Mouse (Mus musculus) neural tube, embryonic 13.5 days (tissue): ENCODE measurements at regions not wholly inside any gene's neighbourhood (a gene's known extent, or its start where the extent isn't known, plus 50 kb on each side); places are given as distances from the start of the nearest gene placed in this dataset.

Source experiments
- ATAC-seq: fragments of 200-750 bp; cut with Nextera tagmentation; 2 replicates; pipeline ENCODE4 v1.8.0; 2017; ENCODE audit warnings: low read depth, mild to moderate bottlenecking, moderate TSS enrichment, moderate library complexity
- H3K27ac ChIP-seq: fragments of 300-500 bp; sonication (generic); replicated peaks from 2 replicates; pipeline ENCODE4 v1.5.1; 2015; ENCODE audit warnings: moderate library complexity, mild to moderate bottlenecking, inconsistent platforms
- H3K27me3 ChIP-seq: fragments of 300-500 bp; sonication (generic); 2 replicates; pipeline ENCODE4 v1.6.1; 2015; ENCODE audit warnings: mild to moderate bottlenecking, inconsistent platforms
- H3K36me3 ChIP-seq: fragments of 300-500 bp; sonication (generic); 2 replicates; pipeline ENCODE4 v1.6.1; 2015; ENCODE audit warnings: mild to moderate bottlenecking, inconsistent platforms
- H3K4me1 ChIP-seq: fragments of 300-500 bp; sonication (generic); replicated peaks from 2 replicates; pipeline ENCODE4 v1.6.1; 2015; ENCODE audit warnings: inconsistent platforms
- H3K4me2 ChIP-seq: fragments of 300-500 bp; sonication (generic); 2 replicates; pipeline ENCODE4 v1.6.1; 2015; ENCODE audit warnings: inconsistent platforms, mild to moderate bottlenecking, moderate library complexity
- H3K4me3 ChIP-seq: fragments of 300-500 bp; sonication (generic); 2 replicates; pipeline ENCODE4 v1.5.1; 2015; ENCODE audit warnings: mild to moderate bottlenecking, inconsistent platforms
- H3K9ac ChIP-seq: fragments of 300-500 bp; sonication (generic); 2 replicates; pipeline ENCODE4 v1.6.1; 2015; ENCODE audit warnings: moderate library complexity, mild to moderate bottlenecking, inconsistent platforms
- H3K9me3 ChIP-seq: fragments of 300-500 bp; sonication (generic); 2 replicates; pipeline ENCODE4 v1.6.1; 2016; ENCODE audit warnings: inconsistent platforms
- WGBS: fragments of 180-500 bp; shearing (Covaris S2); methylation state at CpG from one replicate; pipeline ENCODE4 v1.1.7; 2015; 5-methylcytosine and 5-hydroxymethylcytosine counted together

DNA sequence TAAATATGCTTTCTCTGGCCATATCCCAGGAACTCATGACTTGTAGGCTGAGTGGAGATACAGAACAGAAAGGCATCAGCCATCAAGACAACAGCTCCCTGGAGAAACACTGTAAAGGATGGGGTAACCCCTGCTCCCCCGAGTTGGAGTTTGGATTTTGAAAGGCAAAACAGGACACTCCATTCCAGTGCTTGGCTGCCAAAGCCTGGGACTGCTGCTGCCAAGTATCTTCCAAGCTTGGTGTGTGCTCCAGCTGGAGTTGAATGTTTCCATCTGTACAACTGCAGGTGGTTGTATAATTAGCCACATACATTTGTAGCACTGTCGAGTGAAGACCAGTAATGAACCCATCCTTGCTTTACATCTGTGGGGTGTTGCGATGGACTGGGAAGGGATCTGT is 62.1 kb downstream of the 4933412E24Rik start:
- Histone ChIP-seq H3K27me3 (no peaks in the 10 kb centered on the region), H3K36me3 (no peaks in the 10 kb centered on the region), H3K4me2 (no peak overlapping the region), H3K9me3 (no peaks in the 10 kb centered on the region), H3K9ac (no peak overlapping the region), H3K27ac (no peak overlapping the region), H3K4me3 (no peak overlapping the region), H3K4me1 (no peaks in the 10 kb centered on the region)
- no peak for ATAC-seq
- 77% methylated on average over 3 of the region's 3 CpGs for WGBS

DNA sequence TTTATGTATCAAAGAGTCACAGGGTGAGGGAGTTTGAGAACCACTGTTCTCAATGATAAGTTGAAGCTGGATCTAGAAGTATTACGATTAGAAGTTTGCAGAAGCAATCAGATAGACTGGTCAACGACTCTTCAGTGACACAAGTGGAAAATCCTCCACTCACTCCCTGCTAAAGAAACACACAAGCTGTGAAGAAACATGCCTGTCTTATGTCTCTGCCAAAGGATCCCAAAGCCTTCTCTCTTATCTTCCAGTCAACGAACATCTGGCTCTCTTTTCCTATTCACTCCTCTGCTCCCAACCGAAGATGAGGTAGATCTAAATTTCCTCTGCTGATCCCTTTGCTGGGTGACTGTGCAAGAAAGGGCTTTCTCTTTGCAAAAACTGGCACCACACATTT is 62.6 kb downstream of the 4933412E24Rik start:
- Histone ChIP-seq H3K4me1 (no peaks in the 10 kb centered on the region), H3K9ac (no peak overlapping the region), H3K27me3 (no peaks in the 10 kb centered on the region), H3K4me3 (no peak overlapping the region), H3K27ac (no peak overlapping the region), H3K4me2 (no peak overlapping the region), H3K36me3 (no peaks in the 10 kb centered on the region), H3K9me3 (no peaks in the 10 kb centered on the region)
- no peak for ATAC-seq
- 89% methylated on average over 4 of the region's 4 CpGs for WGBS

DNA sequence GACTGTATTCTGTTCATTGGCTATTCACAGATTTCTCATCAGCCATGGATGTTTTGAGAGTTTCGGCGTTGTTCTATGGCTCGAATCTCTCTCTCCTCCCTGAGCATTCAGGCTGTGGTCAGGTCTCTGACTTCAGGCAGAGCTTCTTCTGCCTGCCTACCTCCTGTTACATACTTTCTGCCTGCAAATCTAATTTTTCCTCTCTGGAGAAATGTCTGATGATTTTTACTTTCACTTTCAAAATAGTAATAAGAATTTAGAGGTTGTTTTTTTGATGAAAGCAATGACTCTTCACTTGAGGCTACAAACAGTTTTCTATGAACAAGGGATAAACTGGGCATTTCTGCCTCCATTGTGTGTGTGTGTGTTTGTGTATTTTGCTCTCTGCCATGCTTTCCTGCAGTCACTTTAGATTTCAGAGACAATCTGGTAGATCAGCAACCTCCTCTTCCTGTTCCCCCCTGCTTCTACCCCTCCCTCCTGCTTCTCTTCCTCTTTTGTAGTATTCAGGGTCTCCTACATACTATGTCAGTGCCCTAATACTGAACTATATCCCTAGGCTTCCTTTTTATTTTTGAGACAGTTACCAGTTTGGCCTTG is 65.7 kb downstream of the 4933412E24Rik start:
- Histone ChIP-seq H3K4me2 (no peak overlapping the region), H3K9ac (no peak overlapping the region), H3K27ac (no peak overlapping the region), H3K27me3 (no peaks in the 10 kb centered on the region), H3K36me3 (no peaks in the 10 kb centered on the region), H3K4me3 (no peak overlapping the region), H3K4me1 (no peaks in the 10 kb centered on the region), H3K9me3 (no peaks in the 10 kb centered on the region)
- WGBS = 89% methylated on average over 3 of the region's 3 CpGs
- no peak for ATAC-seq

DNA sequence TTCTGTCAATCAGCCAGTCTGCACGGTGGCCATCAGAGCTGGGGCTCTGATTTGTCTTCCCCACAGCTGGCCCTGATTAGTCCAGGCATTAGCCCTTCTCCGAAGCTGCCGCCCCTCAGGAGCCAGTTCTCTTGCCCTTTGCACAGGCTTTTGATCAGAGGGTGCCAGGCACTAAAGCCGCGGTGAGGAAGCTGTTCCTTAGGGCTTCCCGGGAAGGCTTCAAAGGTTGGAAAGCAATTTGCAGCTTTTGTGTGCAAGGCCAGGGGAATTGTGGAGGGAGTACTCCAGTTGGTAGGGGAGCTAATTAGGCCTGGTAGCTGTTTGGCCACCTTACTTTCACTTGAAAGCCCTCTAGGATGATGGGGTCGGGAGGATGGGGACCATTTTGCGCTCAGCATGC is 71.2 kb downstream of the 4933412E24Rik start:
- peak; percentile 40; the same call in 1 of the 2 replicates for ATAC-seq
- 3% methylated on average over 8 of the region's 8 CpGs for WGBS
- H3K4me3 ChIP-seq = no peak overlapping the region
- H3K4me2 ChIP-seq = no peak overlapping the region
- H3K4me1 ChIP-seq = peaks cover 8% of the 10 kb centered on the region; the same call in 1 of the 2 replicates
- no peaks in the 10 kb centered on the region for H3K36me3 ChIP-seq
- no peaks in the 10 kb centered on the region for H3K9me3 ChIP-seq
- no peak overlapping the region for H3K27ac ChIP-seq
- no peak overlapping the region for H3K9ac ChIP-seq
- 0 out of 2 replicates have a peak, but pooled peaks cover 3% of the 10 kb centered on the region for H3K27me3 ChIP-seq

DNA sequence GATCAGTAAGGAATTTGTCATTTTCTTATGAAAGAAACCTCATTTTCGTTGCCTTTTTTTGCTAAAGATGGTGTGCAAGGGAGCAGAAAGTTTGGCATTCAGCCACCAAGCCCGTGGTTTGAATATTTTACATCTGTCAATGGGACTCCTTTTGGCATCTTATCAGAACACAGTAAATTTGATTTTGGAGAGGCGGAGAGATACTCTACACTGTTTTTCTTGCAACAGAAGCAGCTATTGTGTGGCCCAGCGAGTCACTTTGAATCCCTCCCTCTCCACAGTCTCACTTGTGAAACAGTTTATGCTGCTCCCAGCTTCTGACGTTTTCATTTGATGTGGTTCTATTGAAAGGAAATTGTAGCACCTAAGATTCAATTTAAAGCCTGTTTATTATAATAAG is 79.9 kb downstream of the 4933412E24Rik start:
- WGBS = 42% methylated on average over 5 of the region's 5 CpGs
- no peak for ATAC-seq
- H3K9ac ChIP-seq = no peak overlapping the region

DNA sequence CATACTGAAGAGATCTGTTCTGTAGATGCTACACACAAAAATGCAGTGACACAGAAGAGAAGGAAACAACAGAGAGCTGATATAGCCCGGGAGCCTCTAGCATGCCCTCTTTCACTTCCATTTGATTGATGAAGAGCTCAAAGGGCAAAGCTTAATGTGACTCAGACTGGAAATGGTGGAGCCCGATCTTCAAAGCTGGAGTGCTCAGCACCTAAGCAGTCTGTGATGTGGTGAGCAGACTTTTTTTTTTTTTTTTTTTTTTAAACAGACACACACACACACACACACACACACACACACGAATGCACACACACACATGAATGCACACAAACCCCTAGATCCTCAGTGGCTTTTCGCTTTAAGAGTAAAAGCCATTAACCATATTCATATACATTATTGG is 102.6 kb downstream of the 4933412E24Rik start:
- Histone ChIP-seq H3K27ac (no peak overlapping the region), H3K4me1 (no peaks in the 10 kb centered on the region), H3K9ac (no peak overlapping the region), H3K36me3 (no peaks in the 10 kb centered on the region), H3K4me3 (no peak overlapping the region), H3K4me2 (no peak overlapping the region), H3K9me3 (no peaks in the 10 kb centered on the region), H3K27me3 (no peaks in the 10 kb centered on the region)
- 50% methylated on average over 4 of the region's 4 CpGs for WGBS
- no peak for ATAC-seq

More for the DNA sequence above, 79.9 kb downstream of the 4933412E24Rik start:
- Histone ChIP-seq H3K27me3 (no peaks in the 10 kb centered on the region), H3K4me1 (0 out of 2 replicates have a peak, but pooled peaks cover 5% of the 10 kb centered on the region), H3K4me3 (no peak overlapping the region), H3K36me3 (no peaks in the 10 kb centered on the region), H3K9me3 (no peaks in the 10 kb centered on the region), H3K4me2 (no peak overlapping the region), H3K27ac (no peak overlapping the region)

DNA sequence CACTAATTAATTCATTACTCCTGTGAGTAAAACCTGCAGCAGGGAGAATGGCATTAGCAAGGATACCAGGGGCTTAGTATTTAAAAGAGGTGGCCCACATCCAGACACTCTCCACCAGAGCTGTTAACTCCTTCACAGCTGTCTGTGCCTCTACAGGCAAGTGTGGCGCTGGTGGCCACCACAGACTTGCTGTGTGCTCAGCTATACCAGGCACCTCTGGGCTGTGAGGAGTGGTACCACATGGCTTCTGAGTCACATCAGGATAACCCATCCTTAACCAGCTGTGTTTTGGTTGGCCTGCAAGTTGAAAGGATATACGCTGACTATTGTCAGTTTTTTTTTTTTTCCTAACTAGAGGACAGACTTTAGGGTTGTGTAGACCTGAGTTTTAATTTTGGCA is 108.1 kb downstream of the 4933412E24Rik start:
- Histone ChIP-seq H3K4me3 (no peak overlapping the region), H3K9ac (no peak overlapping the region), H3K4me2 (no peak overlapping the region), H3K9me3 (no peaks in the 10 kb centered on the region), H3K27me3 (no peaks in the 10 kb centered on the region), H3K4me1 (no peaks in the 10 kb centered on the region), H3K36me3 (no peaks in the 10 kb centered on the region), H3K27ac (no peak overlapping the region)
- 78% methylated on average over 2 of the region's 2 CpGs for WGBS
- ATAC-seq = no peak

DNA sequence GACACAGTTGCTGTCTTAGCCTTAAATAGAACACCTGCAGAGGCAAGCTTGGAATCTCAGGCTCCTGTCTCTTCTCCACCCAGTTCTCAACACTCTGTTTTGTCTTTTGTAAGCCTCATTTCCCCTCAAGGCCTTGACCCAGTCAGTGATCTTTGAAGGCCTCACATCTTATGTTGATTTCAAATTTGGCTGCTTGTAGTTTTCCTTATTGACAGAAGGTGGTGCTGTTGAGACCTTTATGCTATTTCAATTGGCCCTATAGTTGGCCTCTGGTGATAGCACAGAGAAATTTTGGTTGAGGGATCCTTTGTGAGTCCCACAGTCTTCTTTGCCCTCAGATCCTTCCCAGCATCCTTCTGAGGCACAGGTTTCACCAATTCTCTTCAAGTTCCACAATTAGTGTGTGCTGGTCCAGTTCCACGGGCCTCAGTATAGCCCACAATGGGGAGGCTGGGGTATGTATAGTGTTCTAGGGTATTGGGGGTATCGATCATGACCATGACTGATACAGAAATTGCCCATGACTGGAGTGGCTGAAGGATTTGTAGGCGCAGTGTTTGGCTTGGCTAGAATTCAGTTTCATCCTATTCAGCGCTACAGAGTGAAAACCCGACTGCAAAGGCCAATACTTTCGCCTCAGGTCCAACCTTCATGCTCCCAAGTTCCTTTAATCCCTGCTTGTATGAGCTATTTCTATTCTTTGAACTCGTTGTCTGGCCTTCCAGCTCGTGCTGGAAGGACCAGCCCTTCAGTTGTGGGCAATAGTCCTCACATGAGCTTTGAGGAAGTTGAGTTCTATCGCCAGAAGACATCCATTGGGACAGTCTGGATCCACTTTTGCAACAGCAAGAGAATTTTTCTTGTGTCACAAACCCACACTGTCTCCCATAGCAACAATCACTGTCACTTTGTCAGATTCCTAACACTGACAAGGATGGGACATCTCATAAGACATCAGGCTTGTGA is 110.3 kb downstream of the 4933412E24Rik start:
- Histone ChIP-seq H3K9me3 (no peaks in the 10 kb centered on the region), H3K4me1 (no peaks in the 10 kb centered on the region), H3K27me3 (no peaks in the 10 kb centered on the region), H3K27ac (no peak overlapping the region), H3K4me2 (no peak overlapping the region), H3K9ac (no peak overlapping the region), H3K4me3 (no peak overlapping the region), H3K36me3 (no peaks in the 10 kb centered on the region)
- WGBS = 85% methylated on average over 9 of the region's 9 CpGs
- no peak for ATAC-seq

DNA sequence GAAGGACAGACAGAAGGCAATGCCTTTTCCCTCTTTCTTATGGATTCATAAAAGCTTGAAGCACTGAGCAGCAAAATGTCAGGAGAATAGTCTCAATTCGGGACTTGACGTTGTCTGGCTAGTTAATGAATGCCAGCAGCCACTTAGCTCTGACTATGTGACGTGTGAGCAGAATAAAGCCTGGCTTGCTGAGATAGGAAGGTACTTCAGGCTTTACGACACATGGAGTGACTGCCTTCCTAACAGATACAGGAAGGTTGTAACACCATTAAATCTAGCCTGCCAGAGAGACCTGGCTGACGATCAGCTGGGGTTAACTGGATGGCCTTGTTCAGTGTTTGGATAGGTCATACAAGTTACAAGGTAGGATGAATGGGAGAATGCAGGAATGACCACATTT is 111.7 kb downstream of the 4933412E24Rik start:
- no peaks in the 10 kb centered on the region for H3K4me1 ChIP-seq
- WGBS = 35% methylated on average over 5 of the region's 5 CpGs

DNA sequence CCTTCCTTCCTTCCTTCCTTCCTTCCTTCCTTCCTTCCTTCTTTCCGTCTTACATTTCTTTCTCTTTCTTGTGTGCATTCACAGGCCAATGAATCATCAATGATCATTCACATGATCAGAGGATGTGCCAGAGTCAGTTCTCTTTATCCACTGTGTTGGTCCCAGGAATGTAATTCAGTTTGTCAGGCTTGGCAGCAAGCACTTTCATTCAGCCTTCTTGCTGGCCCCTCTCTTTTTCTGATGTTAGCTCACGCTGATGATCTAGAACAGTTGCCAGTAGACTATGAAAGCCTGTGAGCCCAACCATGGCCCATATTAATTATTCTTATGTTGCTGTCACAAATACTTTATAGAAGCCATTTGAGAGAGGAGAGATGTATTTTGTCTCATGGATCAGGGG is 127.4 kb downstream of the 4933412E24Rik start:
- Histone ChIP-seq H3K4me1 (no peaks in the 10 kb centered on the region), H3K36me3 (no peaks in the 10 kb centered on the region), H3K4me3 (no peak overlapping the region), H3K9me3 (0 out of 2 replicates have a peak, but pooled peaks cover 2% of the 10 kb centered on the region), H3K27ac (no peak overlapping the region), H3K27me3 (no peaks in the 10 kb centered on the region), H3K4me2 (no peak overlapping the region), H3K9ac (no peak overlapping the region)
- WGBS = 77% methylated on average over 2 of the region's 2 CpGs
- no peak for ATAC-seq

More for the DNA sequence above, 111.7 kb downstream of the 4933412E24Rik start:
- Histone ChIP-seq H3K27ac (no peak overlapping the region), H3K4me3 (no peak overlapping the region), H3K4me2 (no peak overlapping the region), H3K27me3 (no peaks in the 10 kb centered on the region), H3K36me3 (no peaks in the 10 kb centered on the region), H3K9ac (no peak overlapping the region), H3K9me3 (no peaks in the 10 kb centered on the region)
- ATAC-seq = no peak

DNA sequence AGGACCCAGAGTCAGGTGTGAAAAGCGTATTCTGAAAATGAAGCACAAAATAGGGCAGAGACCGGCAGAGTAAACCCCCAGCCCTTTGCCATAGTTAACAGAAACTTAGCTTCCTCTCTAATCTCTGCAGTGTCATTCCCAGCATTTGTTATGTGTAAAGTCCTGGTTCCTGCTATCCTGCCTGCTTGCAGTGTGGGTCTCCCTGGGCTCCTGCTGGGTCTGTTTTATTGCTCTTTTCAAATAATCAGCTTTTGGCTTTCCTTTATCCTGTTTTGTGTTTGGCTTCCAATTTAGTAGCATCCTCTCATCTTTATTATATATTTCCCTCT is 128.3 kb downstream of the 4933412E24Rik start:
- no peak for ATAC-seq
- Histone ChIP-seq H3K4me2 (no peak overlapping the region), H3K36me3 (no peaks in the 10 kb centered on the region), H3K4me1 (no peaks in the 10 kb centered on the region), H3K4me3 (no peak overlapping the region), H3K9me3 (0 out of 2 replicates have a peak, but pooled peaks cover 2% of the 10 kb centered on the region), H3K9ac (no peak overlapping the region), H3K27ac (no peak overlapping the region), H3K27me3 (no peaks in the 10 kb centered on the region)
- WGBS = 32% methylated on average over 2 of the region's 2 CpGs

DNA sequence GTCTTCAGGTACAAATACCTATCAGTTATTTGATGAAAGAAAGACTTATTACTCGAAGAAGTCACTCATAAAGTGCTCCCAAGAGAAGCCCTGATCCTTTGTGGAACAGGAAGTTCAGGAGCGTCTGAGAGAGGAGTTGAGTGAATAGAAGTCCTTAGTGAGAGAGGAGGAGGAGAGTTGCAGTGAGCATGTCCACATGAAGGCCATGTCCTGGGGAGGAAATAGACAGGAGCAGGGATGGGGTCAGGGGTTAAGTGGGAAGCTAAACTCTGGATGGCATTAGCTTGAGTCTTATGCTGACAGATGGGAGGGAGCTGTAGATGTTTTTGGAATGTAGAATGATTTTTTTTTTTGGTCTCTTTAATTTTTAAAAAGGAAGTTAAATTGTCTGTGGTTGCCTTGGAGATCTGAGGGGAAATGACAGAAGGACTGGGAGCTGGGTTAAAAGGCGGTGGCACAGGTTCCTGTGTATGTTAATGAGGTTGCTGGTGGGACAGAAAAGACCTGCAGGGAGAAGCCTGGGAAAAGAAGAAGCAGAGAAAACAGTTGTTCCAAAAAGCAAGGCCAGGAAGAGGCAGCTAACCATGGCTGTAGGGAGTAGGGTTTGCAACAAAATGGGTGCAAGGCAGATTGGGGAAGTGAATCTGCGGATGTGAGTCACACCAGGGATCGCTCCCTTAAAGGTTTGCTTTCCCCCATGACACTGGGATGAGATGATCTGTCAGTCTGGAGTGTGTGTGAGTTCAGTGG is 128.9 kb downstream of the 4933412E24Rik start:
- Histone ChIP-seq H3K27me3 (no peaks in the 10 kb centered on the region), H3K4me3 (no peak overlapping the region), H3K36me3 (no peaks in the 10 kb centered on the region), H3K4me1 (no peaks in the 10 kb centered on the region), H3K4me2 (no peak overlapping the region), H3K9me3 (0 out of 2 replicates have a peak, but pooled peaks cover 2% of the 10 kb centered on the region), H3K9ac (no peak overlapping the region), H3K27ac (no peak overlapping the region)
- ATAC-seq = no peak
- 43% methylated on average over 5 of the region's 5 CpGs for WGBS
